Mouse (Mus musculus) embryonic facial prominence, embryonic 12.5 days (tissue): ENCODE measurements around the gene Sdhb. TPM values are rescaled to one million over a fixed set of nuclear protein-coding genes. Genes with fewer than 3 reads are reported as not detected.

Experiments used
- ATAC-seq: fragments of 200-750 bp; cut with Nextera tagmentation; 2 replicates; pipeline ENCODE4 v1.8.0; 2017; ENCODE audit not compliant: insufficient number of reproducible peaks, insufficient read depth, low FRiP score, low TSS enrichment
- H3K27ac ChIP-seq: fragments of 300-500 bp; sonication (generic); 2 replicates; pipeline ENCODE4 v1.5.1; 2016; ENCODE audit warnings: mild to moderate bottlenecking
- H3K27me3 ChIP-seq: fragments of 300-500 bp; sonication (generic); 2 replicates; pipeline ENCODE4 v1.6.1; 2016; ENCODE audit warnings: mild to moderate bottlenecking, moderate library complexity
- H3K36me3 ChIP-seq: fragments of 300-500 bp; sonication (generic); 2 replicates; pipeline ENCODE4 v1.6.1; 2016; ENCODE audit warnings: mild to moderate bottlenecking
- H3K4me1 ChIP-seq: fragments of 300-500 bp; sonication (generic); 2 replicates; pipeline ENCODE4 v1.6.1; 2016
- H3K4me2 ChIP-seq: fragments of 300-500 bp; sonication (generic); replicated peaks from 2 replicates; pipeline ENCODE4 v1.6.1; 2016; ENCODE audit warnings: mild to moderate bottlenecking, moderate library complexity
- H3K4me3 ChIP-seq: fragments of 300-500 bp; sonication (generic); 2 replicates; pipeline ENCODE4 v1.5.1; 2016; ENCODE audit warnings: mild to moderate bottlenecking
- H3K9ac ChIP-seq: fragments of 300-500 bp; sonication (generic); 2 replicates; pipeline ENCODE4 v1.6.1; 2016; ENCODE audit warnings: mild to moderate bottlenecking, moderate library complexity
- H3K9me3 ChIP-seq: fragments of 300-500 bp; sonication (generic); 2 replicates; pipeline ENCODE4 v1.6.1; 2016; ENCODE audit warnings: mild to moderate bottlenecking, moderate library complexity
- WGBS: fragments of 180-500 bp; shearing (Covaris S2); methylation state at CpG from one replicate; pipeline ENCODE4 v1.1.7; 2016; 5-methylcytosine and 5-hydroxymethylcytosine counted together
- polyA plus RNA-seq: library from polyadenylated mRNA; unstranded; fragments of >200 nt; fragmentation: Nextera tagmentation; extraction: Ambion mirVana; gene quantifications from 2 replicates; pipeline ENCODE4 v1.2.1, GENCODE M21; 2016

Sdhb gene
- polyA plus RNA-seq, 1 experiment from 2014 or later, result 388 TPM

GRCm38 (mm10) chr4:140996812-140997211 is 35.8 kb downstream of the Sdhb start:
- Histone ChIP-seq H3K36me3 (peaks cover 87% of the 10 kb centered on the region), H3K27ac (no peak overlapping the region), H3K9ac (no peak overlapping the region), H3K9me3 (no peaks in the 10 kb centered on the region), H3K4me1 (no peaks in the 10 kb centered on the region), H3K4me3 (no peak overlapping the region), H3K27me3 (no peaks in the 10 kb centered on the region), H3K4me2 (no peak overlapping the region)
- WGBS, result 95% methylated on average over 9 of the region's 9 CpGs
- no peak for ATAC-seq

- H3K9me3 ChIP-seq, result no peaks in the 10 kb centered on the region
- H3K4me3 ChIP-seq, result no peak overlapping the region
- no peak overlapping the region for H3K27ac ChIP-seq
- peaks cover 73% of the 10 kb centered on the region for H3K36me3 ChIP-seq
- no peak overlapping the region for H3K4me2 ChIP-seq
- H3K4me1 ChIP-seq, result 0 out of 2 replicates have a peak, but pooled peaks cover 5% of the 10 kb centered on the region
- no peaks in the 10 kb centered on the region for H3K27me3 ChIP-seq
- no peak overlapping the region for H3K9ac ChIP-seq
- WGBS, result 83% methylated on average over 13 of the region's 13 CpGs
- ATAC-seq, result no peak
Measured at GRCm38 (mm10) chr4:141005983-141006382, 45.0 kb downstream of the Sdhb start.

GRCm38 (mm10) chr4:141008028-141008427 is 47.0 kb downstream of the Sdhb start:
- 91% methylated on average over 8 of the region's 8 CpGs for WGBS
- Histone ChIP-seq H3K4me1 (peaks cover 20% of the 10 kb centered on the region), H3K9me3 (no peaks in the 10 kb centered on the region), H3K27ac (no peak overlapping the region), H3K9ac (no peak overlapping the region), H3K27me3 (no peaks in the 10 kb centered on the region), H3K4me3 (no peak overlapping the region), H3K4me2 (no peak overlapping the region), H3K36me3 (peaks cover 58% of the 10 kb centered on the region)
- ATAC-seq, result no peak

DNA sequence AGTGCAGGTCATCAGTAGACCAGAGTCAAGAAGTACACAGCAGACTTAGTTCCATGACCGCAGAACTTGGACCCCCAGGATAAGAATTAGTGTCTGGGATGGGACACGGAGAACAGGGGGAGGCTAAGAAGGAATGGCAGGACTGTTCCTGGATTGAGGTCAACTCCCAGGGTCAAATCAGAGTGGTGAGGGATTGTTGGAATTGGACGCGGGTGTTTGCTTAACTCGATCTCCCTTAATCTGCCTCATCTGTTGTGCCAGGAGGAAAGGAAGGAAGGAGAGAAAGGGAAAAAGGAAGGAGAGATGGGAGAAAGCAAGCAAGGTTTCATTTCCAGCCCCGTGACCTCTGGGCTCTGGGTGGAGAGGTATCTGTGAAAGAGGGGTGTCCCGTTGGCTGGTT is 49.1 kb downstream of the Sdhb start, which contains the start of gene Mfap2:
TSS of gene Mfap2 (plus strand) at position 301 of the 400 bp plus-strand sequence.
- Histone ChIP-seq H3K9ac (peak within 1 kb of the TSS; percentile 93), H3K27me3 (no peaks in the 10 kb centered on the region), H3K27ac (peak within 1 kb of the TSS; percentile 96), H3K4me3 (peak within 1 kb of the TSS; percentile 71), H3K9me3 (no peaks in the 10 kb centered on the region), H3K4me2 (peak within 1 kb of the TSS; percentile 83), H3K4me1 (peaks cover 20% of the 10 kb centered on the region), H3K36me3 (peaks cover 59% of the 10 kb centered on the region)
- ATAC-seq, result no peak
- 7% methylated on average over 7 of the region's 7 CpGs for WGBS

DNA sequence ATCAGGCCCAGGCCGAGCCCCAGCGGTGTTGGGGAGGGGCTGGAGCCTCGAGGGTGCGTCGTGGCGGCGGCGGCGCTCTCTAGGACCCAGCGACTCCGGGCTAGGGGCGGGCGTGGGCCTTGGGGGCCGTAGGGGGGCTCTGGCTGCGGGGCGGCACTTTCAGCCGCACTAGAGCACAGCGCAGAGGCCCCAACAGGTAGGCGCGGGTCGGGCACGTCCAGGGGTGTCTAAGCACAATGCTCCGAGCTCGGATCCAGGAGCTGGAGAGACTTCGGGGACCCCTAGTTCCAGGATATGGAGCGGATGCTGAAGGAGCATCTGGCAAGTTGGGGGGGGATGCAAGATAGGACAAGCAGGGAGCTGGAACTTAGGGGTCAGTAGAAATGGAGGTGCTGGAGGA is 49.5 kb downstream of the Sdhb start:
- peak overlapping the region; percentile 96 for H3K27ac ChIP-seq
- 1% methylated on average over 26 of the region's 26 CpGs for WGBS
- ATAC-seq, result peak; percentile 83

GRCm38 (mm10) chr4:141010941-141011429 is 50.0 kb downstream of the Sdhb start:
- 0% methylated on average over 17 of the region's 17 CpGs for WGBS
- ATAC-seq, result peak; percentile 42; the same call in 1 of the 2 replicates
- Histone ChIP-seq H3K4me3 (peak overlapping the region; percentile 71), H3K36me3 (peaks cover 59% of the 10 kb centered on the region), H3K4me2 (peak overlapping the region; percentile 83), H3K27me3 (no peaks in the 10 kb centered on the region), H3K4me1 (peaks cover 20% of the 10 kb centered on the region), H3K9me3 (no peaks in the 10 kb centered on the region), H3K27ac (peak overlapping the region; percentile 96), H3K9ac (peak overlapping the region; percentile 93)

More for the DNA sequence above, 49.5 kb downstream of the Sdhb start:
- H3K4me3 ChIP-seq, result peak overlapping the region; percentile 71
- no peaks in the 10 kb centered on the region for H3K27me3 ChIP-seq
- H3K4me1 ChIP-seq, result peaks cover 20% of the 10 kb centered on the region
- H3K4me2 ChIP-seq, result peak overlapping the region; percentile 83
- H3K9ac ChIP-seq, result peak overlapping the region; percentile 93
- no peaks in the 10 kb centered on the region for H3K9me3 ChIP-seq
- H3K36me3 ChIP-seq, result peaks cover 59% of the 10 kb centered on the region

DNA sequence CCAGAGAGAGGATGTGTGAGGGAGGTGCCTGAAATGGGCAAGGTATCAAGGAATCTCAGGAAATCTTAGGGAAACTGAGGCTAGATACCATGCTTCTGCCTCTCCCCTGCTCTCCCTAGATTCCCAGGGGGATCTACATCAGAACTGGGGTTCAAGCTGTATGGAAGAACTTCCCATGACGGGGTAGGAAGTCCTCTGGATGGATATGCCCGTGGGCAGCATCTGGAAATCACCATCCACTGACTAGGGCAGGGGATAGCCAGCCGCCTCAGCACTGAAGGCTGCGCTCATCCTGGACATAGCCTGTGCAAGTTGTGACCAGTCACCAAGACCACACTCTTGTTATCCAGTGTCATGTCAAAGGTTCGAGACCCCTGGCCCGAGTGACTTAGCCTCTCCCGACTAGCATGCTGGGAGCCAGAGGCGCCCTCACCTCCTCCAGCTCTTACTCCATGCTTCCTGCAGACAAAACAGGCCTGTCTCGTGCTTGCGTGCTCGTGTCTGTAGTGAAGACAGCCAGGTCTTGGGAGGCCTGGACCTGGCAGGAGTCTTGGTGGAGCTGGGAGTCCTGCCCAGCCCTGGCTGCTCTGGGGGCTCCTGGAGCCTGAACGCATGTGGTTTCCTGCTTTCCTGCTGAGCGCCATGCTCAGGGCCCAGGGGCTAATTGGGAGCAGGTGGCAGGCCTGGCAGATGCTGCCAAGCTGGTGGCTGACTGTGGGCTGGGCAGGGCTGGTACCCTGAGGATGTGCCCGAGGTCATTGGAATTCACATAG is 50.7 kb downstream of the Sdhb start:
- peak overlapping the region; percentile 83 for H3K4me2 ChIP-seq
- peak overlapping the region; percentile 93 for H3K9ac ChIP-seq
- H3K9me3 ChIP-seq, result no peaks in the 10 kb centered on the region
- WGBS, result 21% methylated on average over 14 of the region's 14 CpGs
- H3K4me3 ChIP-seq, result peak overlapping the region; percentile 71
- H3K4me1 ChIP-seq, result peaks cover 22% of the 10 kb centered on the region
- ATAC-seq, result no peak
- H3K27ac ChIP-seq, result peak overlapping the region; percentile 96
- no peaks in the 10 kb centered on the region for H3K27me3 ChIP-seq
- H3K36me3 ChIP-seq, result peaks cover 59% of the 10 kb centered on the region

GRCm38 (mm10) chr4:141012558-141012957 is 51.6 kb downstream of the Sdhb start:
- Histone ChIP-seq H3K36me3 (peaks cover 59% of the 10 kb centered on the region), H3K4me1 (peaks cover 30% of the 10 kb centered on the region), H3K4me2 (peak overlapping the region; percentile 83), H3K9me3 (no peaks in the 10 kb centered on the region), H3K27me3 (no peaks in the 10 kb centered on the region), H3K27ac (peak overlapping the region; percentile 96), H3K9ac (peak overlapping the region; percentile 9; the same call in 1 of the 2 replicates), H3K4me3 (peak overlapping the region; percentile 71; the same call in 1 of the 2 replicates)
- no peak for ATAC-seq
- 79% methylated on average over 10 of the region's 10 CpGs for WGBS

GRCm38 (mm10) chr4:141014114-141014513 is 53.1 kb downstream of the Sdhb start:
- Histone ChIP-seq H3K9ac (no peak overlapping the region), H3K27ac (peak overlapping the region; percentile 1; the same call in 1 of the 2 replicates), H3K36me3 (peaks cover 61% of the 10 kb centered on the region), H3K4me2 (no peak overlapping the region), H3K27me3 (no peaks in the 10 kb centered on the region), H3K4me3 (no peak overlapping the region), H3K4me1 (peaks cover 30% of the 10 kb centered on the region), H3K9me3 (no peaks in the 10 kb centered on the region)
- 73% methylated on average over 8 of the region's 8 CpGs for WGBS
- ATAC-seq, result no peak

DNA sequence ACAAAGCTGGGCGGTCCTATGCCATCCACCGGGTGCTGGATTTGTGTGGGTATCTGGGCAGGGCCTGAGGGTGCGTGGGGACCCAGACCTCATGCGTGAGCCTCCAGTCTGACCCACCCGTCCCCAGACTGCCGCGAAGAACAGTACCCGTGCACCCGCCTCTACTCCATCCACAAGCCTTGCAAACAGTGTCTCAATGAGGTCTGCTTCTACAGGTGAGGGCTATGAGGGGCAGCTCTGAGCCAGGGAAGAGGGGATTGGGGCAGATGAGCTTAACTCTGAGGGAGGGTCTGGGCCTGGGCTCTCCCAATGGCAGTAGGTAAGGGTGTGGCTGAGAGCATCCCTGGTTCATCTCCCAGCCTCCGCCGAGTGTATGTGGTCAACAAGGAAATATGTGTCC is 53.9 kb downstream of the Sdhb start:
- H3K27me3 ChIP-seq, result no peaks in the 10 kb centered on the region
- no peak overlapping the region for H3K4me3 ChIP-seq
- H3K9me3 ChIP-seq, result no peaks in the 10 kb centered on the region
- 0 out of 2 replicates have a peak overlapping the region, but pooled peaks have one; percentile 17 for H3K27ac ChIP-seq
- ATAC-seq, result no peak
- 95% methylated on average over 11 of the region's 11 CpGs for WGBS
- H3K9ac ChIP-seq, result no peak overlapping the region
- peaks cover 33% of the 10 kb centered on the region for H3K4me1 ChIP-seq
- peaks cover 63% of the 10 kb centered on the region for H3K36me3 ChIP-seq
- 0 out of 2 replicates have a peak overlapping the region, but pooled peaks have one; percentile 5 for H3K4me2 ChIP-seq

- Histone ChIP-seq H3K27ac (no peak overlapping the region), H3K4me3 (no peak overlapping the region), H3K4me2 (no peak overlapping the region), H3K4me1 (peaks cover 37% of the 10 kb centered on the region), H3K9me3 (no peaks in the 10 kb centered on the region), H3K27me3 (no peaks in the 10 kb centered on the region), H3K9ac (peak overlapping the region; percentile 13; the same call in 1 of the 2 replicates), H3K36me3 (peaks cover 63% of the 10 kb centered on the region)
- ATAC-seq, result no peak
- 82% methylated on average over 7 of the region's 7 CpGs for WGBS
Measured at GRCm38 (mm10) chr4:141015356-141015755, 54.4 kb downstream of the Sdhb start.

DNA sequence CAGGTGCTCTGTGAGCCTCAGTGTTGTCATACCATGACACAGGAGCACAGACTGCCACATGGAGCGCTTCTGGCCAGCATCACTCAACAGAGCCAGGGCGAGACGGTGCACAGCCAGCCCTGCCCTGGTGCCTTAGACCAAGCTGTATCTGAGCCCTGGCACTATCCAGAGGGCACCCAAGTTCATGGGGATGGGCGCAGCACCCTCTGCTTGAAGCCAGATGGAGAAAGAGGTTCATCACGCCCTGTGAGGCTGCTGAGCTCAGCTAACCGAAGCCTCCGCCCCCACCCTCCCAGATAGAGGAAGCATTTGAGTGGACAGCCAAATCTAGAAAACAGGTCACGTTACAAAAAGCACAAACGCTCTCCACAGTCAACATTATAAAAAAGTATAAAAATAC is 55.3 kb downstream of the Sdhb start:
- WGBS, result 82% methylated on average over 9 of the region's 9 CpGs
- no peak overlapping the region for H3K9ac ChIP-seq
- no peak for ATAC-seq
- H3K9me3 ChIP-seq, result no peaks in the 10 kb centered on the region
- H3K4me2 ChIP-seq, result no peak overlapping the region
- H3K36me3 ChIP-seq, result peaks cover 63% of the 10 kb centered on the region
- peaks cover 47% of the 10 kb centered on the region for H3K4me1 ChIP-seq
- no peaks in the 10 kb centered on the region for H3K27me3 ChIP-seq
- peak overlapping the region; percentile 57; the same call in 1 of the 2 replicates for H3K27ac ChIP-seq
- H3K4me3 ChIP-seq, result no peak overlapping the region
